8 mouse cellular contexts compared by ENCODE assay signal in genomic region chr11:22859301-22859632, GRCm38 (mm10). TPM values are rescaled to one million over a fixed set of nuclear protein-coding genes. Genes with fewer than 3 reads are reported as not detected.
DNase-seq lines count a peak whose midpoint lies in the region; ATAC-seq and TF ChIP-seq lines count a peak whose summit lies in the region.

No protein-coding gene starts in this region.

- ATAC-seq in heart, embryonic 12.5 days (ENCODE audit: insufficient number of reproducible peaks, low FRiP score) = peak; percentile 71
- ATAC-seq in erythroblast, adult 5-6 weeks (replicated peaks; ENCODE audit: low FRiP score, poor library complexity, severe bottlenecking) = peak; percentile 6; the same call in 1 of the 2 replicates
- no peak; the same call in 1 of the 2 replicates for ATAC-seq in limb, embryonic 12.5 days (ENCODE audit: insufficient number of reproducible peaks, insufficient read depth, low FRiP score, low TSS enrichment, low read depth)

- H3K9ac ChIP-seq in heart, embryonic 12.5 days = peak overlapping the region; percentile 88
- H3K9ac ChIP-seq in CH12.LX (ENCODE audit: insufficient read depth, low read depth) = peak overlapping the region; percentile 85
- peak overlapping the region; percentile 71 for H3K9ac ChIP-seq in limb, embryonic 12.5 days (replicated peaks)

- under 1% methylated on average over 27 of the region's 41 CpGs for WGBS in heart, embryonic 12.5 days
- WGBS in limb, embryonic 12.5 days = 0% methylated on average over 40 of the region's 41 CpGs
- under 1% methylated on average over 41 of the region's 41 CpGs for WGBS in olfactory bulb, adult 2 months

- DNase-seq in heart, postnatal 14 days = no peak
- no peak for DNase-seq in CH12.LX (ENCODE audit: extremely low read depth)
- DNase-seq in cerebellum, adult 11-12 months = no peak
- no peak for DNase-seq in ovary, adult 18-20 months (ENCODE audit: low spot score)

- no peak for TF ChIP-seq CTCF in CH12.LX (conservative IDR thresholded peaks at IDR 0.05 in 1 of 2, IDR thresholded peaks at IDR 0.05 in 1 of 2; ENCODE audit: low read depth in 2 of 2, low read length in 2 of 2)
- TF ChIP-seq CTCF in olfactory bulb, adult 2 months (IDR thresholded peaks at IDR 0.05; ENCODE audit: insufficient read depth, low read depth, low read length) = no peak

- H3K4me2 ChIP-seq in heart, embryonic 12.5 days = peak overlapping the region; percentile 98
- no peak overlapping the region for H3K4me2 ChIP-seq in CH12.LX (ENCODE audit: insufficient read depth, low read depth, poor library complexity, severe bottlenecking)
- H3K4me2 ChIP-seq in limb, embryonic 12.5 days = peak overlapping the region; percentile 98

- in situ Hi-C loops in CH12.LX (cut with MboI; ENCODE audit: low pct_ligation_motif_present, low pct_unique_long_range_greater_than_20kb, low sequenced_read_pairs) = no loop called here

- dilution Hi-C loops in CH12.LX (cut with MboI; ENCODE audit: extremely low pct_ligation_motif_present, extremely low pct_unique_long_range_greater_than_20kb, low sequenced_read_pairs) = no loop called here

- no peak for TF ChIP-seq POLR2A in CH12.LX (IDR thresholded peaks at IDR 0.05; ENCODE audit: low read depth, low read length)
- no peak; the same call in 1 of the 2 replicates for TF ChIP-seq POLR2A in olfactory bulb, adult 2 months (IDR thresholded peaks at IDR 0.05; ENCODE audit: insufficient read depth, low read depth, low read length)

- no peak for TF ChIP-seq RAD21 in CH12.LX (IDR thresholded peaks at IDR 0.05; ENCODE audit: low read depth, low read length)

- intact Hi-C loops in heart, postnatal 14 days (cut with DNase I) = loop anchor here (2.0 to 5.0 kb wide), 2 partner anchors 98 to 228 kb away; no protein-coding TSS in a partner anchor

- H3K27ac ChIP-seq in heart, embryonic 12.5 days (ENCODE audit: poor library complexity, severe bottlenecking) = peak overlapping the region; percentile 58; the same call in 1 of the 2 replicates
- peak overlapping the region; percentile 82 for H3K27ac ChIP-seq in CH12.LX (ENCODE audit: insufficient read depth, low read depth)
- no peak overlapping the region for H3K27ac ChIP-seq in limb, embryonic 12.5 days
- no peak overlapping the region for H3K27ac ChIP-seq in olfactory bulb, adult 2 months (ENCODE audit: insufficient read depth, low read depth, low read length)

- peaks cover 60% of the 10 kb centered on the region for H3K79me2 ChIP-seq in CH12.LX (replicated peaks; ENCODE audit: control insufficient read depth, extremely low read depth, insufficient read depth, poor library complexity, severe bottlenecking)

- no peaks in the 10 kb centered on the region for H3K9me3 ChIP-seq in heart, embryonic 12.5 days (replicated peaks)
- H3K9me3 ChIP-seq in CH12.LX (replicated peaks; ENCODE audit: low read length) = no peaks in the 10 kb centered on the region
- no peaks in the 10 kb centered on the region for H3K9me3 ChIP-seq in limb, embryonic 12.5 days

- H3K36me3 ChIP-seq in heart, embryonic 12.5 days = no peaks in the 10 kb centered on the region
- H3K36me3 ChIP-seq in CH12.LX (replicated peaks in 1 of 2; ENCODE audit: control insufficient read depth in 1 of 2, insufficient read depth in 1 of 2, low read length in 1 of 2) = peaks cover 0 to 10% of the 10 kb centered on the region in 2 experiments
- no peaks in the 10 kb centered on the region for H3K36me3 ChIP-seq in limb, embryonic 12.5 days

- H3K4me1 ChIP-seq in heart, embryonic 12.5 days (replicated peaks) = peaks cover 12% of the 10 kb centered on the region
- peaks cover 14 to 38% of the 10 kb centered on the region in 2 experiments for H3K4me1 ChIP-seq in CH12.LX (ENCODE audit: control insufficient read depth in 1 of 2, insufficient read depth in 2 of 2)
- peaks cover 20% of the 10 kb centered on the region for H3K4me1 ChIP-seq in limb, embryonic 12.5 days (replicated peaks)
- peaks cover 22% of the 10 kb centered on the region for H3K4me1 ChIP-seq in olfactory bulb, adult 2 months (ENCODE audit: control insufficient read depth, insufficient read depth, low read length)

- 0 out of 2 replicates have a peak, but pooled peaks cover 3% of the 10 kb centered on the region for H3K27me3 ChIP-seq in heart, embryonic 12.5 days (replicated peaks)
- no peaks in the 10 kb centered on the region for H3K27me3 ChIP-seq in CH12.LX (replicated peaks)
- peaks cover 55% of the 10 kb centered on the region for H3K27me3 ChIP-seq in limb, embryonic 12.5 days

- H3K4me3 ChIP-seq in heart, embryonic 12.5 days = peak overlapping the region; percentile 69
- peak overlapping the region; percentile 83 to 89 (median 84) for H3K4me3 ChIP-seq in CH12.LX (replicated peaks in 1 of 3; ENCODE audit: low read depth in 2 of 3, low read length in 2 of 3, poor library complexity in 1 of 3)
- H3K4me3 ChIP-seq in limb, embryonic 12.5 days (replicated peaks) = peak overlapping the region; percentile 73
- peak overlapping the region; percentile 54 for H3K4me3 ChIP-seq in olfactory bulb, adult 2 months (ENCODE audit: insufficient read depth, low read depth, low read length)

- TF ChIP-seq EP300 in CH12.LX (IDR thresholded peaks at IDR 0.05; ENCODE audit: low read length) = no peak

TF ChIP-seq in CH12.LX, 34 proteins besides CTCF, POLR2A, EP300 and RAD21:
- 0 out of 2 replicates have a peak, but pooled peaks have one; percentile 34 for TF ChIP-seq NRF1 (IDR thresholded peaks at IDR 0.05; ENCODE audit: low read depth, low read length)
- no peak for TF ChIP-seq MEF2A (IDR thresholded peaks at IDR 0.05; ENCODE audit: borderline replicate concordance, low read depth, low read length)
- 0 out of 2 replicates have a peak, but pooled peaks have one; percentile 12 for TF ChIP-seq MYC (IDR thresholded peaks at IDR 0.05; ENCODE audit: low read depth, low read length)
- TF ChIP-seq SIN3A (IDR thresholded peaks at IDR 0.05; ENCODE audit: low read length) = peak; percentile 17; the same call in 1 of the 2 replicates
TF ChIP-seq in CH12.LX: peak in this region for 3.

RNA-seq across cellular contexts. Expression of gene B3gnt2, which starts 1.5 kb away (rescaled TPM):
- 3.3 and 5.3 TPM in 2 replicates for polyA plus RNA-seq in heart, embryonic 12.5 days (2016; fragmentation: Nextera tagmentation; extraction: Ambion mirVana)
- total RNA-seq in heart, postnatal 14 days (2021) = 10 to 100 TPM in 1 of 2 experiments, 1 to 10 TPM in 1; 6.9 to 12.0 TPM
- total RNA-seq in CH12.LX (2012; rRNA removed) = 74.6 and 77.4 TPM in 2 replicates
- 62.2 and 75.2 TPM in 2 replicates for total RNA-seq in CH12.LX (2014; rRNA removed)
- 96.0 and 111 TPM in 2 replicates for polyA plus RNA-seq in CH12.LX (2012; ENCODE audit: insufficient read length, low read depth)
- 3.1 TPM in 1 of 2 replicates, not detected in the other for total RNA-seq in erythroblast, adult 5-6 weeks (2015; ENCODE audit: low replicate concordance)
- 0.09 and 3.9 TPM in 2 replicates for total RNA-seq in erythroblast, adult 5-6 weeks (2017; ENCODE audit: low replicate concordance)
- 4.1 and 6.4 TPM in 2 replicates for polyA plus RNA-seq in limb, embryonic 12.5 days (2016; fragmentation: Nextera tagmentation; extraction: Ambion mirVana)
- not detected in 2 replicates for polyA plus RNA-seq in olfactory bulb, adult 2 months (2012; ENCODE audit: insufficient read depth, insufficient read length, low replicate concordance, missing spikeins)

Comparison
In these comparisons a context has a peak if more than half of its experiments do, and no peak if none do; other contexts are left out.
1. H3K27ac ChIP-seq: peak in heart, embryonic 12.5 days (single experiment) and CH12.LX (single experiment); none in limb, embryonic 12.5 days (single experiment) and olfactory bulb, adult 2 months (single experiment).
2. Peak in every context shown above with its lines, with median percentiles within 50 percentile points of each other: H3K4me3 ChIP-seq and H3K9ac ChIP-seq.